Mouse (Mus musculus) urinary bladder, postnatal 25 days (tissue): ENCODE data around the gene Ppp1r2.
A peak's percentile ranks its signal among the peaks of the same experiment; 100 is the strongest.

ENCODE experiments used
- DNase-seq: peaks from one replicate; pipeline ENCODE4 v3.0.0; 2022; ENCODE audit warnings: low spot score

Ppp1r2 gene

DNA sequence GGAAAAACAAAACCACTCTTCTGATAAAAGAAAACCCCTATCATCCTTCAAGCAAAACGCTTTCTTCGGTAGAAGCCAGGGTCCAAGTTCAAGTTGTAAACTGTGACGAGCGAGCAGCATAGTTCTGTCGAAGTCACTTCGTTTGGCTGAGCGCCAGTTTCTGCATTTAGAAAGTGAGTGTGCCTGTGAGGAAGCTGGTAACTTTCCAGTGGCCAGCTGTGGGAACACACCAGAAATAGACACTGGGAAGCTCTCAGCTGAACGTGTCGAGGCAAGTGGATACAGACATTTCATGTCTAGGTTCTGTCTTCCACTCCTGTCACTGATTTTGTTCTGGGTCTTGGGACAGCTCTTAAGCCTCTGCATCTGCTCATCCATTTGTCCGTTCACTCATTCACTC lies 15.2 kb upstream of the Ppp1r2 start:
- peak; percentile 60 for DNase-seq

DNA sequence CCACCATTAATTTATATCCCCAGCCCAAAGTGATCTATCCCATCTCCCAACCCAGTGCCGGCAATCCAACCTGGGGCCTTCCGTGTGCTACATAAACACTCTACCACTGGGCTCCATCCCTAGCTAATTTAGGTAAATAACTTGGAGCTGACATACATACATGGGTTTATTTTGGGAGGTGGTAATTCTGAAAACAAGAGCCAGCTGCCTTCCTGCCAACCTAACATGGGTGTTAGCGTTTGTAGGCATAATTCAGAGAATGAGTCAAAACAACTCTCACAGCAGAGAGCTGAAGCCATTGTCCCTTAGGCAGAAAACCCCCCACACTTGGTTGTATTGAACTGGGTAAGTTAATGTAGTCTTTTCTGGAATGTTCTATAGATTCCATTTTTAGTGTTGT lies 12.6 kb upstream of the Ppp1r2 start:
- DNase-seq: no peak

DNA sequence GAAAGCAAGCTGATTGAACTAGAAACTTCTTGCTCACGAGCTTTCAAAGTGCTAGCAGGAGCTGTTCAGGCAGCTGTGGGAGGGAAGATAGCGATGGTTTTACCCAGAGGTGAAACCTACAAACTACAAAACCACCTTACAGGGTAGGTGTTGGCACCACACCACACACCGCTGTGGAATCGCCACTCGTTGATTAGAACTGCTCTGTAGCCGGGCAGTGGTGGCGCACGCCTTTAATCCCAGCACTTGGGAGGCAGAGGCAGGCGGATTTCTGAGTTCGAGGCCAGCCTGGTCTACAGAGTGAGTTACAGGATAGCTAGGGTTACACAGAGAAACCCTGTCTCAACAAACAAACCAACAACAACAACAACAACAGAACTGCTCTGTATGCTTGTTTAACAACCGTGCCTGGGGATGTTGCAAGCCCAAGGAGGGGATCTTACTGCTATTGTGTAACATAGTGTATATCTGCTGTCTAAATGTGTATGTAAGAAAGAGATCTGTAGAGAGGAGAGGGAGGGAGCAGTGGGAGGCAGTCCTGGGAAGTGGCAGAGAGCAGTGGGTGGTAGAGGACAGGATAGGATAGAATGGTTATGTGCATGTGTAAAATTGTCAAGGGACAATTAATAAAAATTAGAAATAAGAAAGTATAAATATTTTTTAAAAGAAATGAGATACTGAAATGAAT lies 11.9 kb upstream of the Ppp1r2 start:
- no peak for DNase-seq

DNA sequence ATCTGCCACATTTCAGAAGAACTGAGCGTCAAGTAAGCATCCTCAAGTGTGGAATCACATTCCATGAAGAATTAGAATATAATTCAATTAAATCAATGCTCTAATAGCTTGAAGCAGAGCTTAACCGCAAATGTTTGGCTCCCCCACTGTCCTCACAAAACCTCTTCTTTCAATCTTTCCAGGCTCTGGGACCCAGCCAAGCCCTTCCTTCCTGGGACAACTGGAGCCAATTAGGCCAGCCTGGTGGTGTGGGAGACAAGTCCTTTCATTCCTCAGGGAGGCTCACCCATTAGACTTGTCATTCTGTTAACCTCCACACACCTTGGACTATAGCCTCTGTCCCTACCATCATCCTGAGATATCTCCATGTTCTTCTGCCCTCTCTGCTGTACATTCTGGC lies 6.9 kb upstream of the Ppp1r2 start:
- DNase-seq: no peak

DNA sequence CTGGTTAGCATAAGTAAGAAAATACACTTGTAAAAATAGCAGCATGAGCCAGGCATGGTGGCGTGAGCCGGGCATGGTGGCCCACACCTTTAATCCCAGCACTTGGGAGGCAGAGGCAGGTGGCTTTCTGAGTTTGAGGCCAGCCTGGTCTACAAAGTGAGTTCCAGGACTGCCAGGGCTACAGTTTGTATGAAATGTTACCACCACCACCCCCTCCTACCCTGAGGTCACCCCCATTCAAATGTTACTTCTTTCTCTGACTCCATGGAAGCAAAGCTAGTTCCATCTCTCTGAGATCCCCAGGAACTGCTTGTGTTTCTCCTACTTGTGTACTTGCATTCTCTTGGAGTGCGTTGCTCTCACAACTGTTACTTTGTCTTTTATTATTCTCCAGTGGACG lies 5.1 kb upstream of the Ppp1r2 start:
- no peak for DNase-seq

DNA sequence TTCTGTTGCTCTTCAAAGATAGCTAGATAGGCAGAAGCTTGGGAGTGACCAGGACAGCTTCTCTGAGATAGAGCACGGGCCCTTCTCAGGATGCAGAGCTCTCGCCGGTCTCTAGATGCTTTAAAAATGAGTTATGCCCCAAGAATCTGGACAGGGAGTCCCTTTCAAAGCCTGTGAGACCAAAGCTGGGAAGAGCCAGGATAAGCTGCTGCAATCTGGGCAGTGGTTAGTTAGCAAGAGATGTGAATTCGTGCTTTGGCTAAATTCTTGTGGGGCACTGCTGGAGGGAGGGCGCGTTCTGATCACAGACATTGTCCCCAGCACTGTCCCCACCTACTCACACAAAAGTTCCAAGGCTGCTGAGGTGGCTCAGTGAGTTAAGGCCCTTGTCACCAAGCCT lies 3.5 kb upstream of the Ppp1r2 start:
- DNase-seq: no peak

DNA sequence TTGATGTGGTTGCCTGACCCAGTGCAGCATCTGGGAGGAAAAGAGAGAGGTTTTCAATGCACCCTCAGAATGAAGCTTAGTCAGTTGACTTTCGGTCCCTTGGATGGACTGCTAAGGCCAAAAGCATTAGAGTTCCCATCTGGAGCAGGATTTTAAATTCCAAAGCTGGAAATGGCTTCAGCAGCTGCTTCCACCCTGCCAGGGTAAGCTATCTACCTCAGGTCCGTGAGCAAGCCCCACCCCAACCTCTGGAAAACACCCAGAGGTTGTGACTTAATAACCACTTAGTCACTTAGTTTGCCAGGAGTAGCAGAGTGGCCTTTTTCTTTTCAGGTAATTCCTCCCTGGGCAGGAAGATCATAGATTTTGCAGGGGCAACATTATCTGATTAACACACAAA lies 3.0 kb upstream of the Ppp1r2 start:
- no peak for DNase-seq

DNA sequence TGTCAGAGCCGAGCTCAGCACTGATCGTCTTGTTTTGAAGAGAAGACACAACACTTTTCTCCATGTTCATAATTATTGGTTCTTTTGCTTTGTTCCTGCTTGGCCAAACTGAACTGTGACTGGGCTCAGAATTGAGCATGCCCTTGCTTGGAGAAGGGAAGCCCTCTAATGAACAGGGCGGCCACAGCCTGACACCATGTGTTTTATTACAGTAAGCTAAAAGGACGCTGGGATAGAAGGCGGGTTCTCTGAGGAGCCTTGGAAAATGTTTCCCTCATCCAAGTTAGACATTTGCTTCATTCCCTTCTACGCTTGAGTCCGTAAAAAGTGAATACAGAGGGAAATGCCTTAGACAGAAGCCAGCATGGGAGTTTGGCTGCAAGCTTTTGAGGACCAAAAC lies 1.9 kb upstream of the Ppp1r2 start:
- no peak for DNase-seq

DNA sequence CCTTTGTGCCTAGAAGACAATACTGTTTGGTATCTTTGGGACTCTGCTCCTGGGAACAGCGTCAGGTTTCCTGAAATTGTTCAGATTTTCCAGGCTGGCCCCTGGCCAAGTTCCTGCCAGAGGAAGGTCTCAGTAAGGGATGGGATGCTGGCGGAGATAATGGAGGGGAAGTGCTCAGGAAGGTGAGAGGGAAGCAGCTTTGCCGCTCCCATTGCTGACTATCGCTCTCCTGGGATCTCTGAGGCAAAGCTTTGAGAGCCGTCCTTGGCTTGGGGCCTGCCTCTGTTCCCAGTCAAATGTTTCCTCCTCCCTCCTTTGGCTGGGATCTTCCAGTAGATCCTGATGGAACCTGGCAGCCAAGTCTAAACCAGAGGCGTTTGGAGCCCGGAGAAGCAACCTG lies 1.5 kb upstream of the Ppp1r2 start:
- DNase-seq: peak; percentile 32

DNA sequence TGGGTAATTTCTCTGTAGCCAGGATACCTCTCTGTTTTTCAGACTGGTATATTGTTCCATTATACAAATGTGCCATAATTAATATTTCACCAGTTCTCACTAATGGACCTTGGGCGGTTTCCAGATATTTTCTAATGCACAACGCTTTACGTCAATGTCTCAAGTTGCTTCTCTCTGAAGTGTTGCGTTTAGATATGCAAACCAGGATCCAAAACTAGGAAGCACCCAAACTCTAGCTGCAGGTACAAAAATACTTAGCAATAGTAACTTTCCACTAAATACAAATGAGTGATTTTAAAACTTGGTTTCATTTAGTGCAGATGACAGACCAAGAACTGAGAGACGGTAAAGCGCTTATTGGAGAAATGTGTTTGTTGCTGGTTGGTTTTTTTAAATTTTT lies 993 bp downstream of the Ppp1r2 start:
- DNase-seq: no peak

DNA sequence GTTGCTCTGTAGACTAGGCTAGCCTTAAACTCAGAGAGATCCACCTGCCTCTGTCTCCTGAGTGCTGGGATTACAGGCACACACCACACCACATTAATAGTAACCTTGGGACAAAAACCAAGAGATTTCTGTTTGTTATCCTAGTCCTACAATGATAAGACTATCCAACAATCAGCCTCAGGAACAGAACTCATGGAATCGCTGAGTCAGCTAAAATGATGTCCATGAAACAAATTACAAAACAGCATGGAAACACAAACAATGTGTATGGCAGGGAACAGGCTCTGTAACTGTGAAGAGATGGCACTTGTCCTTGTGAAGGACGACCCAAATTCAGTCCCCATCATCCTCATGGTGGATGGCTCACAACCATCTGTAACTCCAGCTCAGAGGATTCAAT lies 8.4 kb downstream of the Ppp1r2 start:
- no peak for DNase-seq

DNA sequence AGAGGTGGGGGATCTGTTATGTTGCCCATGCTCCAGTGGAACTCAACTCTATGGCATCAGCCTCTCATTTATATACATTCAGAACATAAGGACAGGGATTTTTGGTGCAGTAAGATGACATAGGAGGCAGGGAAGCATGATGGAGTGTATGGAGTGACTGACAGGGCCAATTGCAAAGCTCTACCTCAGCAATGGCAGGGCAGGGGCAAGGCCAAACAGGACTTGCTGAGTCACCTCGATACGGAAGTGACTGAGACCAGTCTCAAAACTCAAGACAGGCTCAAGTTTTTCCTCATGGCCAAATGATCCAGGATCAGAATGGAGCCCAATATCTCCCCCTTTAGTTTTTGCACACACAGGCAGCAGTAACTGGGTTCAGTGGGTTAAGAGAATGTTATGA lies 18.9 kb downstream of the Ppp1r2 start:
- DNase-seq: no peak

DNA sequence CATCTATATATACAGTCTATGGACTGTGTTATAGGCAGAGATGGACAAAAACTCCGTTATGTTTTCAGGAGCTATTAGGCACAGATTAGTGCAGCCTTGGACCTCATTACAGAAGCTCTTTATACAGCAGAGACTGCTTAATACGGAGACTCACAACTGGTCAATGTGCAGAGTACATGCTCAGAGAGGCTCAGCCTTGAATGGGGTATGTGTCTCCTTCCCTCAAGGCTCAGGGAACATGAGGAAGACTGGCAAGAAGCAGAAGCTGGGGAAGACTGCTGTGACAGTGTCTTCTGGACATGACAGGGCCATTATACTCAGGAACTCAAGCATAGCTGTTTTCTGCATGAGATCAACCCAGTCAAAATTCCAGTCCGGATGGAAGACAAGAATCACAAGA lies 19.4 kb downstream of the Ppp1r2 start:
- no peak for DNase-seq

DNA sequence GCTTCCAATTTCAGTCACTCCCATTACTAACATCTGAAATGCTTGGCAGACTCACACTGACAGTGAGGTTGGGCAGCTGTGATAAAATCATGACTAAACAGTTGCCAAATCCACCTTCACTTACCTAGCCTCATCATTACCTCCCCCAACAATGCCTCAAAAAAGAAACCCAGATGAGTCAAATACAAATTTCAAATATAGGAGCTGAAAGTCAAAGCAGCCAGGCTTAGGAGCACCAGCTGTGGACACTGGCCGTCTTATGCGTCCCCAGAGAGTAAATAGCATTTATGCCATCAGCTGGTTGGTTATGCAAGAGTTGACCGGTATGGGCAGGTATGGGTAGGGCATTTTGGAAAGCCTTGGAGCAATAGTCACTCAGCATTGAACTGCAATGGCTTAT lies 25.7 kb downstream of the Ppp1r2 start:
- DNase-seq: no peak

DNA sequence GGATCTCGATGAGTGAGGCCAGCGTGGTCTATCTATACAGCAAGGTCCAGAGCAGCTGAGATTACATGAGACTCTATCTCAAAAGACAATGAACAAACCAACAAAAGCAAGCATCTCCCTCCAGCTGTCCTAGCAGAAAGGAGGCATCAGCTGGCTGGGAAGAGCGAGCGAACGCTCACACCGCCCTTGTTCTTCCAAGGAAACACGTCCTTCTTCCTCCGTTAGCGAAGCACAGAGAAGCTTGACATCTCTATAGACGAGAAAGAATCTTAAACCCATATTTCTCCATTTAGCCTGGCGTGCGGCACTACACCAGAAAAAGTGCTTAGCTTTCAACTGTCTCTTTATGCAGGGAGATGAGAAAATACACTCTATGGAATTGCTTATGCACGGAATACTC lies 26.4 kb downstream of the Ppp1r2 start:
- DNase-seq: no peak

DNA sequence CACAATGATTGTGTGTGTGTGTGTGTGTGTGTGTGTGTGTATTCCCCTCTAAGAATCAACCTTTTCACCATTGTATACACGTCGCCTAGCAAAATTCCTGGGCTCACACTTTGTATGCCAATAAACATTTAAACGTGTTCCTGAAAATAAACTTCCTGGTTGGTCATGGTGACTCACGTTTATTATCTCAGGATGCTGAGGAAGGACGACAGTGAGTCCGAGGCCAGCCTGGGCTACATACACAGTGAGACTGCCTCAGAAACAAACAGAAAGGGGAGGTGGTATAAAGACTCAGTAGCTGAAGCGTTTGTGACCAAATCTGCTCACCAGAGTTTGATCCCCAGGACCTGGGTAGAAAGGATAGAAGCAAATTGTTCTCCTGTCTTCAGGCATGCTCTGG lies 27.6 kb downstream of the Ppp1r2 start:
- DNase-seq: no peak

DNA sequence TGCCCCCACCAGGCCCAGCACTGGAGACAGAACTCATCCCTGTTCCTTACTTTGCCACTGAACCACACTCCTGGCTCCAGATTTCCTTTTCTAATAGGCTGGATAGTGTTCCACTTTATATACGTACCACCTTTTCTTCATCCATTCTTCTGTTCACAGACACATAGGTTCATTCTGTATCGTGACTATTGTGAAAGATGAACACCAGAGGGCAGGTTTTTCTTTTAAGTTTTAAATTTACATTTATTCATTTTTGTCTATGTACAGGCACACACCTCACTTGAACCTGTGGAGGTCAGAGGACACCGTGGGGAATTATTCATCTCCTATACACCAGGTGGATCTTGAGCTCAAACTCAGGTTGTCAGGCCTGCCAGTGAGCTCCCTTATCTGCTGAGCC lies 31.0 kb downstream of the Ppp1r2 start:
- no peak for DNase-seq

DNA sequence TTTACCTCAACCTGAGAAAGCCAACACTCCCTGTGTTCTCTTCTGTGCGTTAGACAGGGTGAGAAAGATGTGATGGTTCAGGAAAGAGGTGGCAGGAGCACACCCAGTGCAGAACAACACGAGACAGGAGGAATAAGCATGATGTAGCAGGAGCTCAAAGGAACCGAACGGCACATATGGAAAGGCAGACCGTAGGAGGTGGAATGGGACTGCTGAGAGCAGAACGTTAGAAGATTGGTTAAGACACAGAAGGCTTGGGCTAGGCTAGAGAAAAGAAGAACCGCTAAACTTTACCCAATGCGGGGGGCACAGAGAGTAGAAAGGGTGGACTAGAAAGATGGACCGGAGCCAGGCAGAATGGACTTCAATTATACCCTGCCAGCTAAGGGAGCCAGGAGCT lies 33.6 kb downstream of the Ppp1r2 start:
- no peak for DNase-seq

DNA sequence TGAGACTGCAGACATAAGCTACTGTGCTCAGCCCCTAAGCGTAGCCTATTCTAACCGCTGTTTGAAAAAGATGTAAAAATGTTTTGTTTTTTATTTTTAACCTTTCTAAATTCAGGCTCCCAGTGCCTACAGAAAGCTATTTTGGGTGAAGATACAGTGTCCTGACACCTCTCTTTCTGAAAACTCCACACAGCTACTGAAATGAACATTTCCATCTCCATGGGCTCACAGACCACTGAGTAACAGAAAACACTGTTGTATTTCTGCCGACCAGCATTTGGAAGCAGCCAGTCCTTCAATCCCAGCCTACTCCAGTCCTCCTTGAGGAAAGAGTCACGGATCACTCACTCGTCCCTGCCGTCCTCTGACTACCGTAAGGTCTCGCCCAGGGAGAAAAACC lies 34.5 kb downstream of the Ppp1r2 start:
- DNase-seq: no peak

DNA sequence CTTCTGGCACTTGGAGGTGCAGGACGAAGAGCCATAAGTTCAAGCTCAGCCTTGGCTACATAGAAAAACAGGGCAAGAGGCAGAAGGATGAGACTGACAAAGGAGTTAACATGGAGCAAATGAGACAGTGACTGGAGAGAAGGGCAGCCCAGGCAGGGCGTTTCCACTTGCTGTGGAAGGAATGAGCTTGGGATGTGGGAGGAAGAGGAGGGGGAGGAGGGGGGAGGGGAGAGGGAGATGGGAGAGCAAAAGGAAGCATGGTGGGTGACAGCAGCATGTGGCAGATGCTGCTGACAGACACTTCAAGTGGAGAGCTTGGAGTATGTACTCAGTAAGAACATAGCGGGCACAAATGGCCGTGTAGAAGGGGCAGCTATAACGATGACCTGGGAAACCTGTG lies 36.8 kb downstream of the Ppp1r2 start:
- DNase-seq: no peak

DNA sequence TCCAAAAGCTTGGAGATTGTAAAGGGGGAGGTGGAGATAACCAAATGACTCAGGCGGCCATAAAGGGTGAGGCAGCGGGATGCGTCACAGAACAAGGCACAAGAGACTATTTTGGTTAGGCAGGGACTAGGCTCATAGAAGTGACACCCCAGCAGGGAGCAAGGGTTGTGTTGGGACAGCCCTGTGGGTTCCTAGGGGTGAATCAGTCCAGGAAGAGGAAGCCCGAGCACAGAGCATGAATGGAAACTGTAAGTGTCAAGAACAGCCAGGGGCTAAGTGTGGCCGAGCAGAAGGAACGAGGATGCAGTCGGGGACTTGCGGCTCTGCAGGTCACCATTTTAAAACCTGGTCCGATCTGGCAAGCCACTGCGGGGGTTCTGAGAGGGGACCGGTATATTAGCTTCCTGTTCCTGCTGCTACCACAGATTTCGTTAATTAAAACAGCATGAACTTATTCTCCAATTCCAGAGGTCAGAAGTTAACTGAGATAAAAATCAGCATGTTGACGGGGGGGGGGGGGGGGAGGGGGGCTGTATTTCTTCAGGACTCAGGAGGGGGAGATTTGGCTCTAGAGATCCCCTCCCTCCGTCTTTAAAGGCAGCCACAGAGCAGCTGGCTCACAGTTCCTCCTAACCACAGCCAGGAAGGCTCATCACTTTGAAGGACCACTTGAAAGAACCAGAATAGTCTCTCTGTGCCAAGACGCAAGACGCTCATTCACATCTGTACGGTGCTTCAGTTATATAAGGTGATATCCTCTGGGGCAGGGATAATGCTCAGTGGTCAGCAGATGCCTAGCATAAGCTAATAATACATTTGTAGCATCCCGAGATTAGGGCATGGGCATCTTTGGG lies 39.4 kb downstream of the Ppp1r2 start:
- DNase-seq: no peak

DNA sequence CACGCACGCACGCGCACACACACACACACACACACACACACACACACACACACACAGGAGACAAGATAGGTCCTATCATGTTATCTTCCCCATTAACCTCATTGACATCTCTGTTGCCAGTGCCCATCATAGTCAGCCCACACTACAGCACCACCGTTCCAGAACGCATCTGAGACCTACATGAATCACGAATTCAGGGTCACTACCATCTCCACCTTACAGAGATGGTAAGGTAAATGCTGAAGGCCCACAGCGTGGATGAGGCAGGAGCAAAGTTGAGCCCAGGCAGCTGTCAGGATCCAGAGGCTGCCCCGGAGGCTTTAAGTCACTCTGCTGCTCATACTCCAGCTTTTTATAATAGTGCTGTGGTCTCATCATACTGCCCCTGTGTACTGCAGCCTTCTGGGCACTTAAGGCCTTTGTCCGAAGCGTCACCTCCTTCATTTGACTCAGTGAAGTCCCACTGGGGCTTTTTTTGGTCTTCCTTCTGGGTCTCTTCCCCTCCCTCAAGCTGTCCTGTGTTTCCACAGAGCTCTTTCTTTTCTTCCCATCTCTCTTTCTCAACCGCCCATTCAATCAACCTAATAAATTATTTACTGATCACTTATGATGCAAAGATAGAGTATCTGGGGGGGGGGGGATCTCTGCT lies 40.1 kb downstream of the Ppp1r2 start:
- DNase-seq: no peak

DNA sequence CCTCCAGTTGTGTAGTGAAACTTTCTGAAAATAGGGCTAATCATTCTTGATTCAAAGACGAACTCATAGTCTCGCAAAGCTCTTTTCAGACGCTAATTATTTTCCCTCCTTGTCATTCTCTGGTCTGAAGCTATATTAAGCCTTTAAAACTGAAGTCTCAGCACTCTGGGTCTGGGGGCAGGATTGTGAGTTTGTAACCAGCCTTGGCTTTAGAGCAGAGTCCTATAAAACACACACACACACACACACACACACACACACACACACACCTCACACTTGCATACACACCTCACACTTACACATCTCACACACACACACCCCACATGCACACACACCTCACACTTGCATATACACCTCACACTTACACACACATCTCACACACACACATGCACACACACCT lies 40.7 kb downstream of the Ppp1r2 start:
- DNase-seq: no peak
